Mouse (Mus musculus) cerebellum, postnatal 4 days (tissue): ENCODE measurements around the gene Card14.
"Not testable (repeated sequence)": the region's sequence is repeated elsewhere in the genome, so short reads cannot be mapped to it uniquely, and the experiment has no call there.

Experiments
- DNase-seq, 2 experiments: peaks; one replicate each; pipeline ENCODE4 v3.0.0; 2022; ENCODE audit warnings: low spot score in 2 of 2, mixed read lengths in 1 of 2

The Card14 gene

GRCm38 (mm10) chr11:119307658-119307867 lies at the start of gene Card14:
TSS of gene Card14 (plus strand) at chr11:119307768.
- no peak for DNase-seq

DNA sequence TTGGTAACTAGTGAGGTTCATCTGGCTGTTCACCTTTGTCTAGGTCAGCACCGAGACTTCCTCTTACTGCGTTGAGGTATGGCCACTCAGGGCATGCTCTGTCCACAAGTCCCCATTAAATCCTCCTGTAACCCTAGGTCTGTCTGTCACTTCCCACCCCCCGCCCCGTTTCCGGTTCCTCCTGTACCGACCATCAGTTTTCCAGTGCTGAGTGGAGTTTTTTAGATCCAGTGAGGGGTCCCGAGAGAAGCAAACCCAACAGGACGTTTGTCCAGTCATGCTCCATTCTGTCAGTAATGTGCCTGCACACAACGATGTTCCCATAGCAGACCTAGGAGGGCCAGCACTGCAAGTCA lies 49.4 kb upstream of the Card14 start:
- DNase-seq = no peak

DNA sequence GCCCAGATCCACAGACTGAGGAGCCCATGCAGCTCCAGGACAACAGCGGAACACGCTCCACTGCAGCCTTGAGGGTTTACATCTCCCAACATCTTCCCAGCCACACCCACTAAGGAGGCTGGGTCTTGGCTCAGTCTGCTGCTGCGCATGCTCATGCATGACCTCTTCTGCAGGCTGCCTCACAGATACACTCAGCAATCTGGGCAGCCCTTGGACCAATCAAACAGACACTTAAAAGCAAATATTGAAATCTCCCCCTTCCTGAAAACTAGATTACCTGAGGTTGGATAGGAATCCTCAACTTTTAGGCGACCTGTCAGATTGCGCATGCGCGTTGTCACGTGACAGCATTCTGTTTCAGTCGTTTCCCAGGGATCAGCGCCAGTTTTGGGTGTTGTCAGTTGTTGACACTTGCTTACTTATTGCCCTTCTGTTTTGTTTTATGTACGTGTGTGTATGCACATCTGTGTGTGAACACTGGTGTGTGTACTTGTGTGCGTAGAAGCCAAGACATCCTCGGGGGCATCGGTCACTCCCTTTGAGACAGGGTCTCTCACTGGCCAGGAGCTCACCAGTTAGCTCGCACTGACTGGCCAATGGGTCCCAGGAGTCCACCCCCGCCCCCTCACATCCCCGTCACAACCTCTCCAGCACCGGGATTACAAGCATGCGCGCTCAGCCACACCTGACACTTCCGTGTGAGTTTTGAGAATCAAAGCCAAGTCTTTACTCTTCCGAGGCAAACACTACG lies 48.8 kb upstream of the Card14 start:
- DNase-seq = peak in 1 of 2 experiments; percentile 50

GRCm38 (mm10) chr11:119259977-119260376 lies 47.6 kb upstream of the Card14 start:
- no peak for DNase-seq

DNA sequence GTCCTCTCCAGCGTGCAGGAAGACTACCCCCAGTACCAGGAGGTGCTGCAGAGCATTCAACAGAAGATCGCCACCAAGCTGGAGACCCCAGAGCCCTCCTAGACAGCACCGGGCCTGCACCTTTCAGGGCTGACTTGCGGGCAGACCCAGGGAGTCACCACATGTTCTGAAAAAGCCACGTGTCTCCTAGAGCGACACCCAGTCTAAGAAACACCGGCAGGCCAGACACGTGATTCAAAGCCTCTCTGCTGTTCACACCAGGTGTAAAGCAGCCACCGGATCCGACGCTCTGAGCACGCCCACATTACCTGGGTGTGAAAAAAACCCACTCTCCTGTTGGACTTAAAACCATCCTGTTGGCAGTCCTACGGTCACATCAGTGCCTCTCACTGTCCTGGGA lies 43.2 kb upstream of the Card14 start:
- no peak for DNase-seq

DNA sequence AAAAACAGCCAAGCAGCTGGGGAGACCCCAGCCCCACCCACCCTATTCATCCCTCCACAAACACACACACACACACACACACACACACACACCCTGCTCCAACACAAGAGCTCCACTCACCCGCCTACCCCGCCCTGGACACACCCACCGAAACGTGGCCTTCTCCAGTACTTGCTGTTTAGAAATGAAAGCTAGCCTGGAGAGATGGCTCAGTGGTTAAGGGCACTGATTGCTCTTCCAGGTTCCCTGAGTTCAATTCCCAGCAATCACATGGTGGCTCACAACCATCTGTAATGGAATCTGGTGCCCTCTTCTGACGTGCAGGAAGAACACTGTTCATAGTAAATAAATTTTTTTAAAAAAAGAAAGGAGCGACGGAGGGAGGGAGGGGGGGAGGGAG lies 41.8 kb upstream of the Card14 start:
- DNase-seq = no peak

DNA sequence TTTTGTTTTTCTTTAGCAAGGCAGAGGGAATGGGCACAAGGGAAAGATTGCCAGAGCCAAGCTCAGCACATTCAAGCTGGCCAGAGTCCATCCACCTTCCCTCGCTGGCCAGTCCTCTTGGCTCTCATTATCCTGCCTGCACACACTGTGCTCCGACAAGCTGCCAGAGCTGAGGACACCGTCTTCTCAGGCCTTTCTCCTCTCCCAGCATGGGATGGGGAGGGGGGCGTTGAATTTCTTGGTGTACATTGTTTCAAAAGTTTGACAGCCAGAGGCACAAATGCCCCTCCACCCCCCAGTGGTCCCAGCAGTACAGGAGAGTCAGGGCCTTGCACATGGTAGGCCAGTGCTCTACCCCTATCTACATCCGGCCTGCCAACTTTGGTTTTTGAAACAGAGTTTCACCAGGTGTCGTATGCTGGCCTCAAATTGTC lies 40.3 kb upstream of the Card14 start:
- peak in 1 of 2 experiments; percentile 52 for DNase-seq

DNA sequence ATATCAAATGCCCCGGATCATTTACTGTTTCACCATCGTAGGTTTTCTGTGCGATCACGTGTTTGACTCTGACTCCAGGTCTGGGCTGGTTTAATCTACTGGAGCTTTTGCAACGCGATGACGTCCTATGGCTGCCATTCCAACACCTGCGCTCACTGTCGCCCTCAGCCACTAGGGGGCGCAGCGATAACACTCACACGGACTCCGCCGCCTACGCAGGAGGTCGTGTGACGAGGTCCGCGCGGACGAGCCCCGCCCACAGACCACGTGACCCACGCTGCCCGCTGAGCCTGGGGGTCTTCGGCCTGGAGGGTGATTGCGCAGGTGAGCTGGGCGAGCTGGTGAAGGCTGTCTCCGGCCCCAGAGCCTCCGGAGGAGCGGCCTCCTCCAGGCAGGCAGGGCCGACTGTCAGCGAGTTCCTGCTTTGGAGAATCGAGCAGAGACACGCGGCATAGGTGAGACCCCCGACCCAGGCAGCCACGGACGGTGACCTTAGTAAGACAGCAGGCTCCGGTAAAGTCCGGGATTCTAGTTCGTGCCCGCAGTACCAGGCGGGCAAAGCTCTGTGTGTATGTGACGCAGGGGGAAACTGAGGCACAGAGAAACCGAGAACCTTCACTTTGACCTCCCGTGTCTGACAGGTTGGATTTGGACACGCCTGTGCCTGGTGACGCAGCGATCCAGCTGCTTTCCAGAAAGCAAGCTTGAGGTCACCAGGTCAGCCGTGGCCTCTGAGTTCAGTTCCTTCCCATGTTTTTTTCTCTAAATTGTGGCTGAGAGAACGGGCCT lies 39.6 kb upstream of the Card14 start, which contains the start of gene Gaa:
Gaa (plus strand) TSS at position 120 of the 789 bp plus-strand sequence.
- peak; percentile 96 to 97 for DNase-seq

- no peak for DNase-seq
Observed at GRCm38 (mm10) chr11:119268557-119269195, 38.9 kb upstream of the Card14 start.

DNA sequence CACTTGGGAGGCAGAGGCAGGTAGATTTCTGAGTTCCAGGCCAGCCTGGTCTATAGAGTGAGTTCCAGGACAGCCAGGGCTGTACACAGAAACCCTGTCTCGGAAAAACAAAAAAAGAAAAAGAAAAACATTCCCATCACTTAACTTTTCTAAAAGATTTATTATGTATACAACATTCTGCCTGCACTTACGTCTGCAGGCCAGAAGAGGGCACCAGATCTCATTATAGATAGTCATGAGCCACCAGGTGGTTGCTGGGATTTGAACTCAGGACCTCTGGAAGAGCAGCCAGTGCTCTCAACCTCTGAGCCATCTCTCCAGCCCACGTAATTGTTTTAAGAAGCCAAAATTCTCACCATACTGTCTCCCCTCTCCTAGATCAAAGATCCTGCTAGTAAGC lies 35.1 kb upstream of the Card14 start:
- not testable (repeated sequence) for DNase-seq

GRCm38 (mm10) chr11:119273186-119273930 lies 34.2 kb upstream of the Card14 start:
- no peak for DNase-seq

DNA sequence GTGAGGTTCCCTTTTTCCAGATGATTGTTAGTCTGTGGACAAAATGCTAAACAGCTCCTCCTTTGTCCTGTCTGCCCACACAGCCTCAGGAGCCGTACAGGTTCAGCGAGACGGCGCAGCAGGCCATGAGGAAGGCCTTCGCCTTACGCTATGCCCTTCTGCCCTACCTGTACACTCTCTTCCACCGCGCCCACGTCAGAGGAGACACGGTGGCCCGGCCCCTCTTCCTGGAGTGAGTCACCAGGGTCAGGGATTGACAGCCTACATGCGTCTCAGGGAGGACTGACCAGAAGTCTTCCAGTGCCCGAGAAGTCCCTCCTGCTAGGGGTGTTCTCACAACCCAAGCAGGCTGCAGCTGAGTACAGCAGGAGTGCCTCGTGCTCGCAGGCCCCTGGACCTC lies 26.5 kb upstream of the Card14 start:
- DNase-seq = no peak

GRCm38 (mm10) chr11:119285791-119286527 lies 21.6 kb upstream of the Card14 start:
- no peak for DNase-seq

DNA sequence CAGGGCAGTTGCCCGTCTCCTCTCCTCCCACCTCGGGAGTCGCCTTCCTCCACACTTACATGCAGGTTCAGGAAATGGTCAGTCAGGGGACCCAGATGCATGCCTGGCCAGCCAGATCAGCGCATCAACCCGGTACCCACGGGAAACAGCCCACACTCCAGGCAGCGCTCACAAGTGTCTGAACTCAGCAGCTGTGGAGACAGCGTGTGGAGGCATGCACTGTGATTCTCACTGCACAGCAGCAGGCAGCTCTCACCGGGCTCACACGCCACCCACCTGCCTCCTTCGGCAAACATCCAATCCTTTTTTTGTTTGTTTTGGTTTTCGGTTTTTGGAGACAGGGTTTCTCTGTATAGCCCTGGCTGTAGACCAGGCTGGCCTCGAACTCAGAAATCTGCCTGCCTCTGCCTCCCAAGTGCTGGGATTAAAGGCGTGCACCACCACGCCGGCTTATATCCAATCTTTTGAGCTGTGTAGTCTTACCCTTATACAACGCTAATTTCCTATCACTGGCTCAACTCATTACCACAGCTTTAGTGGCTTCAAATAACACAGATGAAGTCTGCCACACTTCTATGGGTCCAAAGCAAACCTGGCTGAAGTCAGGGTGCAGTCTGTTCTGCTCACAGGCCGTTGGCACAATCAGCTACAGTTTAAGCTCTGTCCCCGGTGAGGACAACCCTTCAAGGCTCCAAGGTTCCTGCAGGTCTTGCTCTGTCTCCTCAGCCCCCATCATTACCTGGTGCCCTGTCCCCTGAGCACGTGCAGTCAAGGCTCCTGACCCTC lies 20.2 kb upstream of the Card14 start:
- DNase-seq = no peak

DNA sequence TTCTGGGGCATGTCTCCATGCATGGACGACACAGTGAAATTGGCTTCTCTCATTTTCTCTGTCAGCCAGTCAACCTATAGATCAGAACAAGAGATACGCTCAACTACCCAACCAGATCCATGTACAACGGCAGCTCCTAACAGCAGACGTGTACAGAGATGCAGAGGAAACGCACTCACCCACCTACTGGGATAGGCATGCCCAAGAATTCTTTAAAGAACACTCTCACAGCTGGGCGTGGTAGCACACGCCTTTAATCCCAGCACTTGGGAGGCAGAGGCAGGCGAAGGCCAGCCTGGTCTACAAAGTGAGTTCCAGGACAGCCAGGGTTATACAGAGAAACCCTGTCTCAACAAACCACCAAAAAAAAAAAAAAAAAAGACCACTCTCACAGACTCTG lies 14.7 kb upstream of the Card14 start:
- DNase-seq = not testable (repeated sequence)

GRCm38 (mm10) chr11:119297996-119298395 lies 9.6 kb upstream of the Card14 start:
- DNase-seq = no peak

GRCm38 (mm10) chr11:119298917-119299316 lies 8.7 kb upstream of the Card14 start:
- DNase-seq = no peak

- DNase-seq = peak; percentile 91 to 99
Observed at GRCm38 (mm10) chr11:119299391-119300245, 8.0 kb upstream of the Card14 start, which contains the start of gene Eif4a3. TSS of gene Eif4a3 (minus strand) at chr11:119300089.

GRCm38 (mm10) chr11:119300246-119300935 lies 7.2 kb upstream of the Card14 start:
- DNase-seq = no peak
